Mouse (Mus musculus) lung, postnatal 0 days (tissue): Measurements from ENCODE around the gene Ppp1r15b.

ENCODE experiments used
- CTCF ChIP-seq: IDR thresholded peaks from 2 replicates; pipeline ENCODE4 v1.5.1; 2016; ENCODE audit warnings: antibody characterized with exemption, mild to moderate bottlenecking
- EP300 ChIP-seq: IDR thresholded peaks from 2 replicates; pipeline ENCODE4 v1.6.1; 2016; ENCODE audit warnings: antibody characterized with exemption, mild to moderate bottlenecking, control low read depth

DNA sequence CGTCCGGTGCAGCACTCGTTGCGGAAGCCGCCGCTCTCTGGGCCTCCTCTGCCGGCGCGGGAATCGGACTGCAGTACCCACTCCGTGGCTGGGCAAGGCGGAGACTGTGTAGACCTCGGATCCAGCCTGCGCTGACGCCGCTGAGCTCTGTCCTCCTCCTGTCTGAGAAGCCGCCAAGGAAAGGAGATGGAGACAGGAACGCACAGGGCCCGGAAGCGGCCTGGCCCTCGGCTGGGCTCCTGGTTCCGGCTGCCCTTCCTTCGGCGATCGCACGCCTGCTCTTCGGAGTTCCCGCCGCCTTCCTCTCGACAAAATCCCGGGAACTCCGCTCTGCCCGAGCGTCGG is 590 bp downstream of the Ppp1r15b start:
- TF ChIP-seq CTCF (no peak), EP300 (no peak)
